Mouse (Mus musculus) adrenal gland, postnatal 36 days (tissue): ENCODE measurements around the gene Stk10. TPM values are rescaled to one million over a fixed set of nuclear protein-coding genes. Genes with fewer than 3 reads are reported as not detected.

Experiments
- DNase-seq, 2 experiments: peaks; one replicate each; pipeline ENCODE4 v3.0.0; 2021; ENCODE audit warnings: mixed read lengths in 1 of 2
- total RNA-seq, 2 experiments: library from RNA; stranded (reverse); gene quantifications; 2 replicates each; pipeline ENCODE4 v1.2.3; 2021

The Stk10 gene
- total RNA-seq, 2 experiments from 2014 or later = 9.0 to 13.3 TPM

- DNase-seq = no peak
Measured at GRCm38 (mm10) chr11:32629713-32630211, 96.7 kb downstream of the Stk10 start.

- DNase-seq = no peak
Measured at GRCm38 (mm10) chr11:32632671-32633070, 99.6 kb downstream of the Stk10 start.

- no peak for DNase-seq
Measured at GRCm38 (mm10) chr11:32633542-32633941, 100.4 kb downstream of the Stk10 start.

GRCm38 (mm10) chr11:32634143-32634542 is 101.0 kb downstream of the Stk10 start:
- DNase-seq = no peak

- DNase-seq = no peak
Measured at GRCm38 (mm10) chr11:32634842-32635241, 101.7 kb downstream of the Stk10 start.

- no peak for DNase-seq
Measured at GRCm38 (mm10) chr11:32636275-32636674, 103.2 kb downstream of the Stk10 start.

- no peak for DNase-seq
Measured at GRCm38 (mm10) chr11:32638521-32639255, 105.6 kb downstream of the Stk10 start.

GRCm38 (mm10) chr11:32640617-32641016 is 107.5 kb downstream of the Stk10 start:
- DNase-seq = no peak

GRCm38 (mm10) chr11:32642249-32642876 is 109.3 kb downstream of the Stk10 start, which contains the start of gene Fbxw11:
TSS of gene Fbxw11 (plus strand) at chr11:32642724.
- peak; percentile 95 to 97 for DNase-seq

GRCm38 (mm10) chr11:32642899-32643886 is 110.1 kb downstream of the Stk10 start:
- peak; percentile 75 to 83 for DNase-seq

- DNase-seq = no peak
Measured at GRCm38 (mm10) chr11:32644010-32644409, 110.9 kb downstream of the Stk10 start.

GRCm38 (mm10) chr11:32647265-32647664 is 114.2 kb downstream of the Stk10 start:
- no peak for DNase-seq

- no peak for DNase-seq
Measured at GRCm38 (mm10) chr11:32650236-32650749, 117.2 kb downstream of the Stk10 start.

- DNase-seq = no peak
Measured at GRCm38 (mm10) chr11:32650893-32651590, 117.9 kb downstream of the Stk10 start.

- no peak for DNase-seq
Measured at GRCm38 (mm10) chr11:32651723-32652122, 118.6 kb downstream of the Stk10 start.

GRCm38 (mm10) chr11:32662082-32662656 is 129.1 kb downstream of the Stk10 start:
- no peak for DNase-seq

- no peak for DNase-seq
Measured at GRCm38 (mm10) chr11:32665639-32666038, 132.5 kb downstream of the Stk10 start.

GRCm38 (mm10) chr11:32666983-32667382 is 133.9 kb downstream of the Stk10 start:
- peak in 1 of 2 experiments; percentile 35 for DNase-seq

- no peak for DNase-seq
Measured at GRCm38 (mm10) chr11:32671480-32671879, 138.4 kb downstream of the Stk10 start.
